Mouse (Mus musculus) lung, postnatal 4 days (tissue): ENCODE results near the gene Amdhd2.
"Not testable (repeated sequence)": the region's sequence is repeated elsewhere in the genome, so short reads cannot be mapped to it uniquely, and the experiment has no call there.

ENCODE experiments used
- DNase-seq, 2 experiments: peaks; one replicate each; pipeline ENCODE4 v3.0.0; 2021

The Amdhd2 gene

GRCm38 (mm10) chr17:24155742-24156141 lies 7.8 kb downstream of the Amdhd2 start:
- DNase-seq: no peak

GRCm38 (mm10) chr17:24154463-24154862 lies 9.1 kb downstream of the Amdhd2 start:
- peak in 1 of 2 experiments; percentile 24 for DNase-seq

GRCm38 (mm10) chr17:24151890-24152563 lies 11.5 kb downstream of the Amdhd2 start:
- DNase-seq: peak; percentile 83 to 88

- no peak for DNase-seq
These were observed 12.2 kb downstream of the Amdhd2 start for GRCm38 (mm10) chr17:24151382-24151781.

GRCm38 (mm10) chr17:24150824-24151223 lies 12.7 kb downstream of the Amdhd2 start, which contains the start of gene Pdpk1:
Gene Pdpk1 (minus strand): TSS chr17:24150924.
- DNase-seq: no peak

- no peak for DNase-seq
These were observed 14.1 kb downstream of the Amdhd2 start for GRCm38 (mm10) chr17:24149421-24149820.

GRCm38 (mm10) chr17:24142897-24143296 lies 20.7 kb downstream of the Amdhd2 start:
- no peak for DNase-seq

- DNase-seq: peak; percentile 98 to 99
These were observed 22.1 kb downstream of the Amdhd2 start for GRCm38 (mm10) chr17:24141425-24141920.

GRCm38 (mm10) chr17:24140845-24141424 lies 22.6 kb downstream of the Amdhd2 start:
- peak in 1 of 2 experiments; percentile 54 for DNase-seq

GRCm38 (mm10) chr17:24139968-24140367 lies 23.6 kb downstream of the Amdhd2 start:
- no peak for DNase-seq

GRCm38 (mm10) chr17:24139256-24139655 lies 24.3 kb downstream of the Amdhd2 start:
- DNase-seq: no peak

- DNase-seq: no peak
These were observed 26.2 kb downstream of the Amdhd2 start for GRCm38 (mm10) chr17:24137226-24137880.

GRCm38 (mm10) chr17:24134062-24134461 lies 29.5 kb downstream of the Amdhd2 start:
- no peak for DNase-seq

- not testable (repeated sequence) for DNase-seq
These were observed 30.6 kb downstream of the Amdhd2 start for GRCm38 (mm10) chr17:24132919-24133318.

GRCm38 (mm10) chr17:24131570-24131969 lies 32.0 kb downstream of the Amdhd2 start:
- no peak for DNase-seq

- not testable (repeated sequence) for DNase-seq
These were observed 34.3 kb downstream of the Amdhd2 start for GRCm38 (mm10) chr17:24129246-24129645.

- DNase-seq: no peak
These were observed 36.0 kb downstream of the Amdhd2 start for GRCm38 (mm10) chr17:24127592-24127991.

- DNase-seq: no peak
These were observed 36.8 kb downstream of the Amdhd2 start for GRCm38 (mm10) chr17:24126801-24127200.

GRCm38 (mm10) chr17:24119446-24119845 lies 44.1 kb downstream of the Amdhd2 start:
- DNase-seq: no peak

GRCm38 (mm10) chr17:24113031-24113430 lies 50.5 kb downstream of the Amdhd2 start:
- DNase-seq: no peak

GRCm38 (mm10) chr17:24111256-24111655 lies 52.3 kb downstream of the Amdhd2 start:
- DNase-seq: no peak

- DNase-seq: no peak
These were observed 54.7 kb downstream of the Amdhd2 start for GRCm38 (mm10) chr17:24108896-24109295.
